Mouse (Mus musculus): ENCODE data around the gene Skap1. TPM values are rescaled to one million over a fixed set of nuclear protein-coding genes. Genes with fewer than 3 reads are reported as not detected.

The Skap1 gene
- polyA plus RNA-seq, 1 experiment from 2014 or later, result 7.6 TPM

GRCm38 (mm10) chr11:96674786-96675365, 210.5 kb downstream of the Skap1 start:
- no peaks in the 10 kb centered on the region for H3K36me3 ChIP-seq (ENCODE audit: insufficient read depth, low read length)
- H3K4me1 ChIP-seq (replicated peaks; ENCODE audit: insufficient read depth, low read length), result no peaks in the 10 kb centered on the region
- ATAC-seq (replicated peaks; ENCODE audit: low FRiP score, low read depth), result no peak
- H3K4me3 ChIP-seq (replicated peaks; ENCODE audit: low read depth, low read length), result no peak overlapping the region
- TF ChIP-seq CTCF (IDR thresholded peaks at IDR 0.05; ENCODE audit: low read depth), result no peak
- no peaks in the 10 kb centered on the region; the same call in 1 of the 2 replicates for H3K27me3 ChIP-seq (ENCODE audit: insufficient read depth, low read length)
- peak; percentile 51 for DNase-seq (ENCODE audit: low spot score)
- no peak overlapping the region for H3K9ac ChIP-seq (ENCODE audit: low read depth, low read length)
- no peak overlapping the region for H3K27ac ChIP-seq
- WGBS, result 8% methylated on average over 8 of the region's 8 CpGs
- no peak overlapping the region for H3K4me2 ChIP-seq (ENCODE audit: low read length)
- H3K9me3 ChIP-seq (replicated peaks; ENCODE audit: low read length), result no peaks in the 10 kb centered on the region

- H3K9ac ChIP-seq (ENCODE audit: low read depth, low read length), result no peak overlapping the region
- H3K9me3 ChIP-seq (replicated peaks; ENCODE audit: low read length), result no peaks in the 10 kb centered on the region
- TF ChIP-seq CTCF (IDR thresholded peaks at IDR 0.05; ENCODE audit: low read depth), result no peak
- H3K4me3 ChIP-seq (replicated peaks; ENCODE audit: low read depth, low read length), result no peak overlapping the region
- no peaks in the 10 kb centered on the region for H3K4me1 ChIP-seq (replicated peaks; ENCODE audit: insufficient read depth, low read length)
- no peak for ATAC-seq (replicated peaks; ENCODE audit: low FRiP score, low read depth)
- H3K27me3 ChIP-seq (ENCODE audit: insufficient read depth, low read length), result no peaks in the 10 kb centered on the region; the same call in 1 of the 2 replicates
- 88% methylated on average over 13 of the region's 13 CpGs for WGBS
- H3K36me3 ChIP-seq (ENCODE audit: insufficient read depth, low read length), result no peaks in the 10 kb centered on the region
- DNase-seq (ENCODE audit: low spot score), result no peak
- H3K4me2 ChIP-seq (ENCODE audit: low read length), result no peak overlapping the region
- H3K27ac ChIP-seq, result no peak overlapping the region
Observed at GRCm38 (mm10) chr11:96678026-96678425, 213.6 kb downstream of the Skap1 start.

DNA sequence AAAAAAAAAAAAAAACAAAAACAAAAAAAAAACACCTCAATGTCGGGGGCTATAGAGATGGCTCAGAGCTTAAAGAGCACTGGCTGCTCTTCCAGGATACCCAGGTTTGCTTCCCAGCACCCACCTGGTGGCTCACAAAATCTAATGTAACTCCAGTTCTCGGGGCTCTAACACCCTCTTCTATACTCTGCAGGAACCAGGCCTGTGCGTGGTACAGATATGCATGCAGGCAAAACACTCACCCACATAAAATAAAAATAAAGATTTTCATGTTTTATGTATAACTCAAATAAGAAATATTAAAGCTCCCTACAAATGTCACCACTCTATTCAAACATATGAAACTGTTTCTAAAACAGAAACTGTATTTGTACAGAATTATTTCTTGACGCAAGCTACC, 214.6 kb downstream of the Skap1 start:
- Histone ChIP-seq H3K9ac (ENCODE audit: low read depth, low read length) (no peak overlapping the region), H3K4me2 (ENCODE audit: low read length) (no peak overlapping the region), H3K4me1 (replicated peaks; ENCODE audit: insufficient read depth, low read length) (no peaks in the 10 kb centered on the region), H3K4me3 (replicated peaks; ENCODE audit: low read depth, low read length) (no peak overlapping the region), H3K27ac (no peak overlapping the region), H3K27me3 (ENCODE audit: insufficient read depth, low read length) (no peaks in the 10 kb centered on the region; the same call in 1 of the 2 replicates), H3K9me3 (replicated peaks; ENCODE audit: low read length) (no peaks in the 10 kb centered on the region), H3K36me3 (ENCODE audit: insufficient read depth, low read length) (no peaks in the 10 kb centered on the region)
- WGBS, result 91% methylated on average over 4 of the region's 4 CpGs
- DNase-seq (ENCODE audit: low spot score), result no peak
- ATAC-seq (replicated peaks; ENCODE audit: low FRiP score, low read depth), result no peak
- no peak for TF ChIP-seq CTCF (IDR thresholded peaks at IDR 0.05; ENCODE audit: low read depth)

DNA sequence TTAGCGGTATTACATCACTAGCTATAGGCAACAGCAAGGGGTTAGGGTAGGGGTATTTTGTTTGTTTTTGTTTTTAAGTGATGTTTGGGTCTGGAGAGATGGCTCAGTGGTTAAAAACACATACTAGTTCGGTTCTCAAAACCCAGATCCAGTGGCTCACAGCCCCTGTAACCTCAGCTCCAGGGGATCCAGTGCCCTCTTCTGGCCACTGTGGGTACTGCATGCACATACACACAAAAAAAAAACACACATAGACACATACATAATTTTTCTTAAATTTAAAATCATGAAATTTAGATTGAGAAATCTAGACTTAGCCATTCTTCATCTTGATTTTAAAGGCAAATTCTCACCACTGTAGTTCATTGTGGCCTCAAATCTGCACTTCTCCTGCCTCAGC, 221.0 kb downstream of the Skap1 start:
- H3K4me2 ChIP-seq (ENCODE audit: low read length), result no peak overlapping the region
- peak; percentile 65 for TF ChIP-seq CTCF (IDR thresholded peaks at IDR 0.05; ENCODE audit: low read depth)
- no peaks in the 10 kb centered on the region for H3K27me3 ChIP-seq (ENCODE audit: insufficient read depth, low read length)
- DNase-seq (ENCODE audit: low spot score), result no peak
- no peak overlapping the region for H3K4me3 ChIP-seq (replicated peaks; ENCODE audit: low read depth, low read length)
- H3K36me3 ChIP-seq (ENCODE audit: insufficient read depth, low read length), result no peaks in the 10 kb centered on the region
- H3K27ac ChIP-seq, result no peak overlapping the region
- no peak overlapping the region for H3K9ac ChIP-seq (ENCODE audit: low read depth, low read length)
- no peak for ATAC-seq (replicated peaks; ENCODE audit: low FRiP score, low read depth)
- 95% methylated on average over 2 of the region's 2 CpGs for WGBS
- no peaks in the 10 kb centered on the region for H3K4me1 ChIP-seq (replicated peaks; ENCODE audit: insufficient read depth, low read length)
- H3K9me3 ChIP-seq (replicated peaks; ENCODE audit: low read length), result no peaks in the 10 kb centered on the region

DNA sequence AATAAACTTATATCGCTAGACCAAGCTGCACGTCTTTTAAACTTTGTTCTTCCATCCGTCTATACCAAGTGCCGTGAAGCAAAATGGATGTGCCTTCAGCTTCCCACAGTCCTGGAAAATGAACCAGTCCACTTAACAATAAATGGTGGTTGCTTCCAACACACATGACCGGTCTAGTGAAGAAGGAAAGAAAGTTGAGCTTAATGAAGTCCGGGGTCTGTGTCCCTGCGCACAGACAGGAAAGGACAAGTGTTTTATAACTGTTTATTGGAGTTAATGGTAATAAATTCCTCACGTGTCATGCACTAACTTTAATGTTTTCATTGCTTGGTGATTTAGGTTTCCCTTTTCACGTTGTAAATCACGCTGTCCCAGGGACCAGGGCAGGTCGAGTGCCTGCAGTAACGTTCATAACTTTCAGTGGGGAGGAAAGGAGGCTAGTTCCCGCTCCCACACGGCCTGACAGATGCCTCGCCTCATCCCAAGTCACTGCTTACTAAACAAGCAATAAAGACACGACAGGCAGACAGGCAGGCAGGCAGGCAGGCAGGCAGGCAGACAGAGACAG, 222.4 kb downstream of the Skap1 start:
- H3K27ac ChIP-seq, result no peak overlapping the region

GRCm38 (mm10) chr11:96692250-96692649, 227.9 kb downstream of the Skap1 start:
- H3K27ac ChIP-seq, result no peak overlapping the region
- no peak for TF ChIP-seq CTCF (IDR thresholded peaks at IDR 0.05; ENCODE audit: low read depth)
- DNase-seq (ENCODE audit: low spot score) (no peak), ATAC-seq (replicated peaks; ENCODE audit: low FRiP score, low read depth) (no peak)
- H3K9me3 ChIP-seq (replicated peaks; ENCODE audit: low read length), result no peaks in the 10 kb centered on the region
- no peaks in the 10 kb centered on the region for H3K4me1 ChIP-seq (replicated peaks; ENCODE audit: insufficient read depth, low read length)
- H3K4me2 ChIP-seq (ENCODE audit: low read length), result no peak overlapping the region
- WGBS, result 86% methylated on average over 5 of the region's 5 CpGs
- H3K4me3 ChIP-seq (replicated peaks; ENCODE audit: low read depth, low read length), result no peak overlapping the region
- no peak overlapping the region for H3K9ac ChIP-seq (ENCODE audit: low read depth, low read length)
- no peaks in the 10 kb centered on the region for H3K36me3 ChIP-seq (ENCODE audit: insufficient read depth, low read length)
- peaks cover 4% of the 10 kb centered on the region; the same call in 1 of the 2 replicates for H3K27me3 ChIP-seq (ENCODE audit: insufficient read depth, low read length)

More for the DNA sequence above, 222.4 kb downstream of the Skap1 start:
- Histone ChIP-seq H3K4me1 (replicated peaks; ENCODE audit: insufficient read depth, low read length) (no peaks in the 10 kb centered on the region), H3K4me2 (ENCODE audit: low read length) (peak overlapping the region; percentile 26; the same call in 1 of the 2 replicates), H3K9ac (ENCODE audit: low read depth, low read length) (no peak overlapping the region), H3K27me3 (ENCODE audit: insufficient read depth, low read length) (no peaks in the 10 kb centered on the region), H3K4me3 (replicated peaks; ENCODE audit: low read depth, low read length) (no peak overlapping the region), H3K36me3 (ENCODE audit: insufficient read depth, low read length) (no peaks in the 10 kb centered on the region), H3K9me3 (replicated peaks; ENCODE audit: low read length) (no peaks in the 10 kb centered on the region)
- DNase-seq (ENCODE audit: low spot score) (peak; percentile 92), ATAC-seq (replicated peaks; ENCODE audit: low FRiP score, low read depth) (peak; percentile 80)
- TF ChIP-seq CTCF (IDR thresholded peaks at IDR 0.05; ENCODE audit: low read depth), result no peak
- 17% methylated on average over 16 of the region's 16 CpGs for WGBS

Data from kidney, postnatal 0 days (tissue).